Mouse (Mus musculus): Measurements from ENCODE around the gene Plagl1.
"Not testable (repeated sequence)": the region's sequence is repeated elsewhere in the genome, so short reads cannot be mapped to it uniquely, and the experiment has no call there.

The Plagl1 gene

GRCm38 (mm10) chr10:13060021-13060668, at the start of gene Plagl1:
Gene Plagl1 (plus strand): TSS chr10:13060504.
- no peak for DNase-seq (ENCODE audit: low spot score in 2 of 2)

- DNase-seq (ENCODE audit: low spot score in 2 of 2) = no peak
These were observed 46.3 kb upstream of the Plagl1 start for GRCm38 (mm10) chr10:13014026-13014425.

GRCm38 (mm10) chr10:13016573-13016972, 43.7 kb upstream of the Plagl1 start:
- peak in 1 of 2 experiments; percentile 40 for DNase-seq (ENCODE audit: low spot score in 2 of 2)

GRCm38 (mm10) chr10:13018510-13018909, 41.8 kb upstream of the Plagl1 start:
- no peak for DNase-seq (ENCODE audit: low spot score in 2 of 2)

- DNase-seq (ENCODE audit: low spot score in 2 of 2) = no peak
These were observed 41.3 kb upstream of the Plagl1 start for GRCm38 (mm10) chr10:13019026-13019425.

GRCm38 (mm10) chr10:13022103-13022502, 38.2 kb upstream of the Plagl1 start:
- no peak for DNase-seq (ENCODE audit: low spot score in 2 of 2)

DNA sequence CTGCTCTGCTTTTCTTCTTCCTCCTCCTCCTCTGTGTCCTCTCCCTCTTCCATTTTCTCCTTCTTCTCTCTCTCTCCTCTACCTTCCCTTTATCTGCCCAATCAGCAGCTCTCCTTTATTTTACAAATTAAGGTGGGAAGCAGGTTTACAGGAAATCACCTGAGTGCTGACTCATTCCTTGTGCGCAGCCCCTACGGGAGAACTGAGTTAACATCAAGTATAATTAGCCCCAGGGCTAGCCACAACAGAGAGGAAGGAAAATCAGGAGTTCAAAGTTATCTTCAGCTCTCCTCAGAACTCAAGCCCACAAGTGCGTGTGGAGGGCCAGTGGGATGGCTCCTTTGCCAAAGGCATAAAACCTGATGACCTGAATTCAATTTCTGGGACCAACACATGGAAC, 36.3 kb upstream of the Plagl1 start:
- DNase-seq (ENCODE audit: low spot score in 2 of 2) = not testable (repeated sequence)

DNA sequence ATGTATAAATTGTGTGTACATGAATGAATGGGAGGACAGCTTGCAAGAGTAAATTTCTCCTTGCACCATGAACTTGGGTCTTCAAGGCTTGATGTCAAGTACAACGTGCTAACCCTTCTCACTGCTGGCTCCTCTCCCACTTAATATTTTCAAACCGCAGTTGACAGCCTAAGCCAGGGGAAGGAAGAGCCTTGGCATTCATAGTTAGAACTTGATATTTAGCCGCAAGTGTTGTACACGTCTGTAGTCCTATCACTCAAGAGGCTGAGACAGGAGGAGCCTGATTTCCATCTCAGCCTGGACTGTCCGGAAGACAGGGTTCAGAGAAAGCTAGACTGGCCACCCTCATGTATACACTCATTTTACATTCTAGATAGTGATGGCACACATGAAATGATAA, 32.6 kb upstream of the Plagl1 start:
- no peak for DNase-seq (ENCODE audit: low spot score in 2 of 2)

- no peak for DNase-seq (ENCODE audit: low spot score in 2 of 2)
These were observed 32.1 kb upstream of the Plagl1 start for GRCm38 (mm10) chr10:13028215-13028614.

DNA sequence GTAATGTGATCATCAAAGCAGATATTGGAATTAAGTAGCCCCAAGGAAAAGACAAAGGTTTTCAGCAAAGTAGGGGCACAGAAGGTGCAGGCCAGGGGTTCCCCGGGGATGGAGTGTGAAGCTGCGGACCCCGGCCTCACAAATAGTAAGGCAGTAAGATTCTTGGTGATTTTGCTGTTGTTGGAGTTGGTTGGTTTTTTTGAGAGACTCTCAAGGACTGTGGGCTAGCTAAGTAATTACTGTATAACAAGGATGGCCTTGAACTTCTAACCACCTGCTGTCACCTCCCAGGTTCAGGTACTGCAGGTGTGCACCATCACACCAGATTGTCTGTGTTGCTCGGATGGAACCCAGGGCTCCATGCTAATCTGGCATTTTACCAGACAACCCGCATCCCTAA, 30.9 kb upstream of the Plagl1 start:
- DNase-seq (ENCODE audit: low spot score in 2 of 2) = no peak

- DNase-seq (ENCODE audit: low spot score in 2 of 2) = no peak
These were observed 25.0 kb upstream of the Plagl1 start for GRCm38 (mm10) chr10:13035270-13035669.

GRCm38 (mm10) chr10:13039637-13040174, 20.6 kb upstream of the Plagl1 start:
- no peak for DNase-seq (ENCODE audit: low spot score in 2 of 2)

DNA sequence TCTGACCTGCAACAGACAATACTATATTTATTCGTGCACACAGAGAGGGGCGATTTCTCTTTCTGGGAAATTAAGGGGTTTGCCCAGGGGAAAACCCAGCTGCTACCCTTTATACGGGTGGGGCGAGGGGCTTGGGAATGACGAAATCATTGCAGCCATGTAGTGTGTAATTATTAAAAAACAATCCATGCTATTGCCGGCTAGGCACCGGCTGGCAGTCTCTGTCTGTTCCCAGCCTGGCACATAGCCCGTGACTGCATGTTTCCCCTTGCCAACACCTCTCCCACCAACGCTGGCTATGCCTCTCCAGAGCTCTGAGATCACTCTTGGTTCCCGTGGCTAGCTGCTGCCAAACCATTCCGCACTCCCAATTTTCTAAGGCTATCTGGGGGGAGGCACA, 15.6 kb upstream of the Plagl1 start:
- no peak for DNase-seq (ENCODE audit: low spot score in 2 of 2)

DNA sequence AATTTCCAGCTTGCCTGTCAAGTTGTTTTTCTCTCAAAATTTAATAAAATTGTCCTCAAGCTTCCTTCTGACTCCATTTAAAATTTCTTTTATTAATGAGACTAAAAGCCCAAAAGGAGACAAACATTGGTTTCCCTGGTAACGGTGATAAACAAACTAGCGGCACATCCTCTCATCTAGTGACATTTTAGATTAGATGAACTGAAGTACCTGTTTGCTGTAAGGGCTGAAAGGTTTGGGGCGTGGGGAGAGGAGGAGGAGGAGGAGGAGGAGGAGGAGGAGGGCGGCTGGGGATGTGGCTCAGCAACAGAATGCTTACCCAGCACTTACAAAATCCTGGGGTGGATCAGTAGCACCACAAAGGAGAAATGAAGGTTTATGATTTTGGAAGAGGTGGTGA, 12.5 kb upstream of the Plagl1 start:
- no peak for DNase-seq (ENCODE audit: low spot score in 2 of 2)

DNA sequence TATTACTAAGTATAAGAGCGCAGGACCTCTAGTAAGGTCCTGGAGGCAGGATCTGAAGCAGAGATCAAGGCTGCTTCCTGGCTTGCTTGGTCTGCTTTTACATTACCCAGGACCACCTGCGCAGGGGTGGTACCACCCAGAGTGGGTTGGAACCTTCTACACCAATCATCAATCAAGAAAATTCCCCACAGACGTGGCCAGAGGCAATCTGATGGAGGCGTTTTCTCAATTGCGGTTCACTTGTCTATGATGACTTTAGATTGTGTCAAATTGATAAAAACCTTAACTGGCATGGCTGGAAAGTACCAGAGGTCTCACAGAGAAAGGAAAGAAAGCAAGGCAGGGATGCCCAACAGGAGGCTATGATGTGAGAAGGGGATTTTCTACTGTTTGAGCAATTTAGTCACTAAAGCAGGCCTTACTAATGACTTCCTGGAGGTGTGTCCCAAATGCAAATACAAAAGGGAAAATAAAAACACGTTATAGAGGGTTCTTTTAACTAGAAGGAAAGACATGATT, 3.4 kb upstream of the Plagl1 start:
- DNase-seq (ENCODE audit: low spot score in 2 of 2) = no peak

GRCm38 (mm10) chr10:13060821-13061671, 742 bp downstream of the Plagl1 start:
- no peak for DNase-seq (ENCODE audit: low spot score in 2 of 2)

- no peak for DNase-seq (ENCODE audit: low spot score in 2 of 2)
These were observed 2.1 kb downstream of the Plagl1 start for GRCm38 (mm10) chr10:13062373-13062772.

- DNase-seq (ENCODE audit: low spot score in 2 of 2) = no peak
These were observed 3.2 kb downstream of the Plagl1 start for GRCm38 (mm10) chr10:13063457-13063856.

DNA sequence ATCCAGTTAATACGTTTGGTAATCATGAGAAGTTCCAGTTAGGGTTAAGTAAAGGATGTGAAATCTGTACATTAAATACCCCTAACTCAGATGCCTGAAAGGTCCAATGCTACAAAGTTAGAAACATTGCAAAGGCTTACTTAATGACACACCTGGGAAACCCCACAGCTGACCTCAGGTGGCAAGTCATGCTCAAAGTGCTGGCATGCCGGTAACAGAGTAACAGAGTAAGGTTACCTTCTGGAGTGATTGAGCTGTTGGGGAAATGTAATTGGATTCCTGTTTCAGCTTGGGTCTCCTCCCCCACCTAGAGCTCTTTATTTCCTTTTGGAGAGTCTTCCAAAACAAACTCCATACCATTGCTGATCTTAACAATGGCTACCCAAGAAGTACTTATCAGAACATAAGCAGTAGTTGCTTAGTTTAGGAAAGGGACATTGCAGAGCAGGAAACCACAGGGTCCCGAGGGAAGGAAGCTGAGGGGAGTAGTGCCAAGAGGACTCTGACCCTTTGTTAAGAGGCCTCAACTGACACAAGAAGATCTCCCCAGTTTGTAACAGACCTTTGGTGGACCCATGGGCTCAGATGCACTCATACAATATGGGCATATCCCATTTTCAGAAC, 4.9 kb downstream of the Plagl1 start:
- no peak for DNase-seq (ENCODE audit: low spot score in 2 of 2)

GRCm38 (mm10) chr10:13071031-13071430, 10.7 kb downstream of the Plagl1 start:
- no peak for DNase-seq (ENCODE audit: low spot score in 2 of 2)

DNA sequence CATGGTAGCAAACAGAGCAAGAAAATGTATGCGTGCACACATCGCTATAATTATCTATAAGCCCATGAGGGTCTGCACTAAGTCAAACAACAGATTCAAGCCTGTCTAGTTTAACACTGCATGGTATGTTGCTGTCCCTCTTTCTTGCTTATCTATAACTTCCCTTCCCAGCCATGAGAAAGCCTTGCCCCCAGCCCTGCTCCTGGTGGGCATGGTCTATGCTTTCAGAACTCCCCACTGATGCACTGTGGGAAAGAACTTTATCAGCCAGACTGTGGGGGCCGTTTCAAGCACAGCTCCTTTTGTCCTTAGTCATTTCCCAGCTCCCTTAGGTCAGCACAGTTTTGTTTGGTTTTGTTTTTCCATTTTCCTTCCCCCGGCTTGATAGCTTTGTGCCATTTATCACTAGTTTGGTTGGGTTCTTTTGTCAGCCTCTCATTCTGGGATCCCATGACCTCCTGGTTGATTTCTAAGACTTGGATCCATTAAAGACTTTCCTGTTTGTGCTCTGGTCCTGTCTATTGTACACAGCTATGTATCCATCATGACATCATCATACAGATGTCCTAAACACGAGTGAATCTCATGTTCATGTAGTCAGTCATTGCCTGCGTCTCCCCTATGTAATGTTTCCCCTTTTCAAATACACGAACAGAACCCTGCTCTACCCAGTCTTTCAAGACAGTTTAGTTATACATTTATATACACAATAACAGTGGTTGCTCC, 16.7 kb downstream of the Plagl1 start:
- no peak for DNase-seq (ENCODE audit: low spot score in 2 of 2)

- no peak for DNase-seq (ENCODE audit: low spot score in 2 of 2)
These were observed 22.2 kb downstream of the Plagl1 start for GRCm38 (mm10) chr10:13082459-13082858.

Measured in urinary bladder, postnatal 36 days (tissue).